Mouse (Mus musculus) spleen, adult 10 weeks (tissue): ENCODE results near the gene Nlrp4a. TPM values are rescaled to one million over a fixed set of nuclear protein-coding genes. Genes with fewer than 3 reads are reported as not detected.

Experiments
- polyA plus RNA-seq: library from polyadenylated mRNA; stranded (reverse); fragments of 350-450 nt; fragmentation: Illumina TruSeq; extraction: RNeasy Lipid Tissue Mini Kit (QIAGEN cat#74804); gene quantifications from one replicate; pipeline ENCODE4 v1.2.3, GENCODE M21; 2015; ENCODE audit warnings: low replicate concordance; ENCODE audit not compliant: insufficient read depth

Gene Nlrp4a
- polyA plus RNA-seq = not detected

DNA sequence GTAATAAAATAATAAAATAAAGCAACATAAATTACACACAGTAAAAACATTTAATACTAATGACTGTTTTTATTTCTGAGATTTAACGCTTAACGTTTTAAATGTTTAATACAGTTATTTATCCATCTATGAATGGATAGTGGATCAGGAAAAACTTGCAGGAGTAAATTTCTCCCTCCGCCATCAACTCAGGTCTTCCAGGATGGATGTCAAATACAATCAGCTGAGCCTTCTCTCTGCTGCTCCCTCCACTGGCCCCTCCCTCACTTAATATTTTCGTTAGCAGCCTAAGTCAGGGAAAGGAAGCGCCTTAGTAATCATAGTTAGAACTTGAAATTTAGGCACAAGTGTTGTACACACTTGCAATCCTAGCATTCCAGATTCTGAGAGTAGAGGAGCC, at the start of gene Nlrp4a:
Gene Nlrp4a, plus strand, starts transcription at position 301 of the 400 bp plus-strand sequence.

DNA sequence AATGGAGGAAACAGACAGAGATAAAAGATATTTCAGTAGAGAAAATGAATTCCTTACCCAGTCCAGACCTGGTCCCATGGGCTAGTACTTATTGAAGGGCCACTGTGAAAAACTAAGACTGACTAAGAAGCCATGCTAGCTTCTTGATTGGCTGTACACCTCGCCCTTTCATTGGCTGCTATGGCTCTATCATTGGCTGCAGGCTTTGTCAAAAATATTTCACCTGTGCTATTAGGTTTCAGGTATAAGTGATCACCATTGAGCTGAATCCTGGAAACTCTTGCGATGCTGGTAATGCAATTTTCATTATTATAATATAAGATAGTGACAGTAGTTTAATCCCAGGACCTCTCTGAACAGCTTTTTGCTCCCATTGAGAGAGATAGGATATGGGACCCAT, 31.3 kb upstream of the Nlrp4a start, which contains the start of gene Nlrp9c:
Gene Nlrp9c, minus strand, starts transcription at position 101 of the 400 bp plus-strand sequence.

Other genes starting within 250 kb of the Nlrp4a start
- gene Vmn1r184, start 174.8 kb upstream of the Nlrp4a start, polyA plus RNA-seq = not detected
- gene Cyp2a4, start 127.9 kb upstream of the Nlrp4a start, polyA plus RNA-seq = not detected
- not detected for gene Nlrp9c, start 31.4 kb upstream of the Nlrp4a start, polyA plus RNA-seq
- gene Nlrp9a, start 99.9 kb downstream of the Nlrp4a start, polyA plus RNA-seq = not detected
- gene Vmn1r185, start 183.4 kb downstream of the Nlrp4a start, polyA plus RNA-seq = not detected